Mouse (Mus musculus): ENCODE results near the gene Slc16a10. TPM values are rescaled to one million over a fixed set of nuclear protein-coding genes. Genes with fewer than 3 reads are reported as not detected.

The Slc16a10 gene
- polyA plus RNA-seq, 1 experiment from 2014 or later, result 5.0 TPM

DNA sequence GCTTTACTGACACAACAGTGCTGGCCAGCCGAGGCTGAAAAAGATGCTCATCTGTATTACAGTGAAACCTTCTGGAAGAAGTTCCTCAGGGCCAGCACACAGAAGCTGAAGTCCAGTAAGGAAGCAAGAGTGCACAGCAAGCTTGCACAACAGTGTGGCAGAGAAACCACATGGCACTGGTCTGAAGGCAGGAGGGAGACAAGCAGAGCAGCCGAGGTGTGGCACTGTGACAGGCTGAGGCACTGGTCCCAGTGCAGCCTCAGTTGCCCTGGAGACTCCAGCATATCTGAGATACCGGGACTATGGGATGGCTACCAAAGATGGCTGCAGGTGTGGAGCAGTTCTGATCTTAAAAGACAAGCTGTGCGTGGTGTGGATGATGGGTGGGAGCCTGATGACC, 44.5 kb downstream of the Slc16a10 start:
- H3K4me2 ChIP-seq (replicated peaks), result no peak overlapping the region
- ATAC-seq (ENCODE audit: low FRiP score, low read depth), result no peak
- H3K9me3 ChIP-seq, result no peaks in the 10 kb centered on the region
- 72% methylated on average over 4 of the region's 4 CpGs for WGBS
- no peak overlapping the region for H3K4me3 ChIP-seq
- no peak overlapping the region for H3K9ac ChIP-seq
- no peaks in the 10 kb centered on the region for H3K4me1 ChIP-seq
- H3K36me3 ChIP-seq, result no peaks in the 10 kb centered on the region
- no peaks in the 10 kb centered on the region for H3K27me3 ChIP-seq (replicated peaks)
- H3K27ac ChIP-seq, result no peak overlapping the region

DNA sequence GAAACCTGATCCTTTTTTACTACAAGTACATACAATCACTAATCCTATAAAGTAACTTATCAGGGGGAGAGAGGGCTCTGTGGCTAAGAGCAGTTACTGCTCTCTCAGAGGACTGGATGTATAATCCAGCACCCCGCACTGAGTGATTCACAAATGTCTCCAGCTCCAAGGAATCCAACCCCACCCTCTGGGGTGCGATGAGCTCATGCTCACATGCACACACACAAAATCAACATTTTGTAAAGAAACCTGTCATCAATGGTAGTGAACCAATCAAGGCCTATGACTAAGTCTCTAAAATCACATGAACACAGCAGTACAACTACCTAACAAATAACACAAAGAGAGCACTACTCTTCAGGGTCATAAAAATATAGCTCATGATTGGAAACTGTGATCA, 47.3 kb downstream of the Slc16a10 start:
- H3K9me3 ChIP-seq, result no peaks in the 10 kb centered on the region
- no peak overlapping the region for H3K27ac ChIP-seq
- no peak overlapping the region for H3K4me2 ChIP-seq (replicated peaks)
- H3K36me3 ChIP-seq, result no peaks in the 10 kb centered on the region
- no peak overlapping the region for H3K9ac ChIP-seq
- H3K27me3 ChIP-seq (replicated peaks), result no peaks in the 10 kb centered on the region
- no peaks in the 10 kb centered on the region for H3K4me1 ChIP-seq
- H3K4me3 ChIP-seq, result no peak overlapping the region
- ATAC-seq (ENCODE audit: low FRiP score, low read depth), result no peak
- WGBS, result 89% methylated on average over 2 of the region's 2 CpGs

DNA sequence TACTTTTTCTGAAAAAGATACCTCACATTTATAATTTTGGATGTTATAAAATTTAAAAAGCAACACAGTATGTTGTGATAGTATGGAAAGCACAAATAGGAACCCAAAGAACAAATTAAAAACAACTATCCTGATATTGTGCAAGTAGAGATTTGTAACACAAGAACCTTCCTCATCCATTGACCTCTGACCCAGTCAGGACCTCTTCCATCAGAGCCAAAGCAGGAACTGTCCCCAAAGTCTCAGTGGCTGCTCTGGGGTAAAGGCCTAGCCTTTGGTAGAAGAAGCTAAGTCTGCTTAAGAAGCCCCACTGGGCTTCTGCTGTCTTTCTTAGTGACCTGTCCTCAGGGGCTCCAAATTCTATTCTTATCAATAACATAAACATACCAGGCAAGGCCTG, 48.5 kb downstream of the Slc16a10 start:
- Histone ChIP-seq H3K36me3 (no peaks in the 10 kb centered on the region), H3K4me3 (no peak overlapping the region), H3K4me2 (replicated peaks) (no peak overlapping the region), H3K9me3 (no peaks in the 10 kb centered on the region), H3K4me1 (no peaks in the 10 kb centered on the region), H3K27me3 (replicated peaks) (no peaks in the 10 kb centered on the region), H3K27ac (no peak overlapping the region), H3K9ac (no peak overlapping the region)
- ATAC-seq (ENCODE audit: low FRiP score, low read depth), result no peak

DNA sequence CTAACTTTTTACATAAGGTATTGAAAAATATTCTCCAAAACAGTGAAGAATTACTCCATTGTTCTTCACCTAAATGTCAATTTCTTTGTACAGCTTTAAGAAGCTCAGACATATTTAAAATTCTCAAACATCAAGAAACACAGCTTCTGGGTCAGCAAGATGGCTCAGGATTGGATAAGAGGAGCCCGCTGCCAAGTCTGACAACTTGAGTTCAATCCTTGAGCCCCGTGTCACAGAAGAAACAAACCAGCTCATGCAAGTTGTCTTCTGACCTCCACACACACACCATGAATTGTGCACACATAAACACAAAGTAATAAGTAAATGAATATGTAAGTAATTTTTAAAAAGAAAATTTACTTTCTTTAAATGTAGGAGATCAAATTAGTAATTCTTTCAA, 50.6 kb downstream of the Slc16a10 start:
- no peak overlapping the region for H3K4me2 ChIP-seq (replicated peaks)
- 91% methylated on average over 2 of the region's 2 CpGs for WGBS
- no peak overlapping the region for H3K9ac ChIP-seq
- H3K27me3 ChIP-seq (replicated peaks), result no peaks in the 10 kb centered on the region
- no peaks in the 10 kb centered on the region for H3K9me3 ChIP-seq
- no peak for ATAC-seq (ENCODE audit: low FRiP score, low read depth)
- H3K4me3 ChIP-seq, result no peak overlapping the region
- H3K27ac ChIP-seq, result no peak overlapping the region
- H3K36me3 ChIP-seq, result no peaks in the 10 kb centered on the region
- no peaks in the 10 kb centered on the region for H3K4me1 ChIP-seq

DNA sequence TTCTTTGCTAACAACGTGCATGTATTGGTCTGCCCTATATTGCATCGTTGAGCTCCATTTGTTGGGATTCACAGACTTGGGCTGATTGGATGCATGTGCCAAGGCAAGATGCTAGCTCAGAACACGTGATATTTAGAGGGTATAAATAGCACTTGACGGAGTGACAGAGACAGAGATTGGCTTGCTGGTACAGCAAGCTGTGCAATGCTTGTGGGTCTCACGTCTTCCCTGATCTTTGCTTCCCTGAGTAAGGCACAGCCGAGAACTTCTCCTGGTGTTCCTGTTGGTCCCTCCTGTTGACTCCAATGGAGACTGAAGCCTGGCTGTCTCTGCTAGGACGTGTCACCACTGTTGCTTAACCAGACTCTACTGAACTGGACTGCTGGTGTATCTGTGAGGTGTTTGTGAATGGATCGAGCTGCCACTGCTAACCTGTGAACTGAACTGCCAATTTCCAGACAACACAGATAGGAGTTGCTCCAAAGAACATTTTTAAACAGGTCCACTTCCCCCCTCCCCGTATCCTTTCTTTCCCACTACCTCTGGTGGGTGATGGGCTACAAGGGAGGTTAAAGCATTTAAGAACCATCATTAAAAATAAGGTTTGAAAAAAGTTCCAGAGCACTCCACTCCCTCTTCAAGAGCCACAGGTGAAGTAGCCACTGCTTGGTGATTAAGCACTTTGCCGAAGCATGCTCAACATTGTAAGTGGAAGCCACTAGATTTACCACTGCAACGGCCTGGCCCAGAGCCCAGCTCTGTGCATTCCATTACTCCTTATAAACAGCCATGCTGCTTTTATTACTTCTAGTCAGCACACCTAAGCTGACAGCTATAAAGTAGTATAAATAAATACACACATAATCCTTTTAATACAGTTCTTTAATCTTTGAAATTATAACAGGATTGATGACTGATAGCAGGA, 51.3 kb downstream of the Slc16a10 start:
- Histone ChIP-seq H3K4me3 (no peak overlapping the region), H3K9me3 (no peaks in the 10 kb centered on the region), H3K4me2 (replicated peaks) (no peak overlapping the region), H3K27ac (no peak overlapping the region), H3K4me1 (no peaks in the 10 kb centered on the region), H3K36me3 (no peaks in the 10 kb centered on the region), H3K9ac (no peak overlapping the region), H3K27me3 (replicated peaks) (no peaks in the 10 kb centered on the region)
- WGBS, result 89% methylated on average over 11 of the region's 11 CpGs
- ATAC-seq (ENCODE audit: low FRiP score, low read depth), result no peak

DNA sequence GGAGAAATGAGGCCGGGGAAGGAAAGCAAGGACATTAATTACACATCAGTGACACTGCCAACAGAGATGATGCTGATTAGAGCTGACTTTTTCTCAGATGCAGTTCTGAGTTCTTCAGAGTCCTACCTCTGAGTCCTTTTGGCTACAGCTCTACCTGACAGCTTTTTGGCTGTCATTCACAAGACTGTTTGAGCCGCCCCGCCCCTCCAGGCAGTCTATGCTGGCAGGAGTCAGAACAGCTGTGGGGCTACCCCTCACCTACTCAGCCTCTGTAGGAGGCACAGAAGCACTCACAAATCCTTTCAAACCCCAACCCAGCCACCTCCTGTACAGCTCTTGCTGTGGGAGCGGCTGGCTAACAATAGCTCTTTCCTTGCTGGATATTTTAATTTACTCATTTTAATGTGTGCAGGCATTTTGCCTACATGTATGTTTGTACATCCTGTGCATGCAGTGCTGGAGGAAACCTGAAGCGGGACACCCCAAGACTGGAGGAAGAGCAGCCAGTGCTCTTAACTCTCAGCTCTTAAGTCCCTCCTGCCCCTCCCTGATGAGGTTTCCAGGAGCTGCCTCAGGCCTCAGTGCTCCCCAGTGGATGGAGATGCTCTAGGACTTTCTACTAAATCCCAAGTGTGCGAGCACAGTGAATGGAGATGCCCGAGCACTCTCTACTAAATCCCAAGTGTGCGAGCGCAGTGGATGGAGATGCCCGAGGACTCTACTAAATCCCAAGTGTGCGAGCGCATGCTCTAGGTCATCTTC, 57.5 kb downstream of the Slc16a10 start:
- no peaks in the 10 kb centered on the region for H3K27me3 ChIP-seq (replicated peaks)
- H3K27ac ChIP-seq, result no peak overlapping the region
- no peaks in the 10 kb centered on the region for H3K4me1 ChIP-seq
- H3K9me3 ChIP-seq, result no peaks in the 10 kb centered on the region
- ATAC-seq (ENCODE audit: low FRiP score, low read depth), result no peak
- WGBS, result 84% methylated on average over 12 of the region's 12 CpGs
- H3K4me2 ChIP-seq (replicated peaks), result no peak overlapping the region
- H3K9ac ChIP-seq, result no peak overlapping the region
- H3K36me3 ChIP-seq, result no peaks in the 10 kb centered on the region
- H3K4me3 ChIP-seq, result no peak overlapping the region

DNA sequence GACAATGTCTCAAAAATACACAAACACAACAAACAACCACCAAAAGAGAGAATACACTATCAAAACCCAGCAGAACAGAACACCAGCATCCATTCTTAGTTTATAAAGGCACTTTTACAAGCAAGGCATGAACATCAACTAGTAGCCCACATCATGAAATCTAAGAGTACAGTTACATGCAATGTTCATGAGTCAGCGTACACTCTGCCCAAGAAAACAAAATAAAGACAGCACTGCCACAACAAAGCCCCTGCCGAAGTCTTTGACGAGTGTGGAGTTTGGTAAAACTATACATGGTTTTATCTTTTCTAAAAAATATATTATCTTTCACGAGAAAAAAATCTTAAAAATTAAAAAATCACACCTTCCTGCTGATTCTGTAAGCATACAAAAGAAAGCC, 58.5 kb downstream of the Slc16a10 start:
- Histone ChIP-seq H3K4me3 (no peak overlapping the region), H3K9me3 (no peaks in the 10 kb centered on the region), H3K4me1 (no peaks in the 10 kb centered on the region), H3K36me3 (no peaks in the 10 kb centered on the region), H3K4me2 (replicated peaks) (no peak overlapping the region), H3K9ac (no peak overlapping the region), H3K27me3 (replicated peaks) (no peaks in the 10 kb centered on the region), H3K27ac (no peak overlapping the region)
- 90% methylated on average over 4 of the region's 4 CpGs for WGBS
- ATAC-seq (ENCODE audit: low FRiP score, low read depth), result no peak

DNA sequence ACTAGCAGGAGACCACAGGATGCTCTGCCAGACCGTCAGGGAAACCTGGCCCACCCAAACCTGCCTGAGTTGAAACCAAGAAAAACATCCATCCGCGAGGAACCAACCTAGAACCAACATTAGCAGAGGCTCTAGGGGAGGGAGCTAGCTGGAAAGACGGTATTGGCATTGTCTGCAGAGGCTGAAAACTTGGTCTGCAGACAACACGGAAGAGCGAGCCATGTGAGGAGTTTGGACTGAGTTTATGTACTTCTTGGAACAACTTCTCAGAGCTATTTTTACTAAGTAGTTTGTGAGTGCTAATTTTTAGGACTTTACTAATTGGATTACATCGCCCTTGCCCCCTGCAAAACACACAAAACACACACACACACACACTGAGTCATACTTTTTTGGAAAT, 59.4 kb downstream of the Slc16a10 start:
- Histone ChIP-seq H3K4me3 (no peak overlapping the region), H3K9ac (no peak overlapping the region), H3K27me3 (replicated peaks) (no peaks in the 10 kb centered on the region), H3K9me3 (no peaks in the 10 kb centered on the region), H3K27ac (no peak overlapping the region), H3K4me2 (replicated peaks) (no peak overlapping the region), H3K36me3 (no peaks in the 10 kb centered on the region), H3K4me1 (no peaks in the 10 kb centered on the region)
- 88% methylated on average over 7 of the region's 7 CpGs for WGBS
- no peak for ATAC-seq (ENCODE audit: low FRiP score, low read depth)

DNA sequence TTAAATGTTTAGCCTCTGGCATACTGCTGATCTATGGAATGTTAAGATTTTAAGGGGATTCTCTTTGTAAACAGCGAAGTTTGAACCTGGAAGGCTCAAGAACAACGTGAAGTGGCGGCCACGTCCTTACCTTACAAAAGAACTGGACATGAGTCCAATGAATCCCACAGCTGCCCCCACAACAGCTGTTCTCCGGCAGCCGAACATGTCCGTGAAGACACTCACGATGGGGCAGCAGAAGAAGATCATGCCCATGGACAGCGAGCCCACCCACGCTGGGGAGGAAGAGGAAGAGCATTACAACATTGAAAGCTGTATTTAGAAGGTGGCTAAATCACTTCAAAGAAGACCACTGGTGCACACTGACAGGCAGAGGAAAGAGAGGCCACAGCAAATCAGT, 61.5 kb downstream of the Slc16a10 start:
- WGBS, result 80% methylated on average over 10 of the region's 10 CpGs
- Histone ChIP-seq H3K27me3 (replicated peaks) (no peaks in the 10 kb centered on the region), H3K9ac (no peak overlapping the region), H3K4me3 (no peak overlapping the region), H3K4me2 (replicated peaks) (no peak overlapping the region), H3K27ac (no peak overlapping the region), H3K4me1 (no peaks in the 10 kb centered on the region), H3K9me3 (no peaks in the 10 kb centered on the region), H3K36me3 (no peaks in the 10 kb centered on the region)
- ATAC-seq (ENCODE audit: low FRiP score, low read depth), result no peak

DNA sequence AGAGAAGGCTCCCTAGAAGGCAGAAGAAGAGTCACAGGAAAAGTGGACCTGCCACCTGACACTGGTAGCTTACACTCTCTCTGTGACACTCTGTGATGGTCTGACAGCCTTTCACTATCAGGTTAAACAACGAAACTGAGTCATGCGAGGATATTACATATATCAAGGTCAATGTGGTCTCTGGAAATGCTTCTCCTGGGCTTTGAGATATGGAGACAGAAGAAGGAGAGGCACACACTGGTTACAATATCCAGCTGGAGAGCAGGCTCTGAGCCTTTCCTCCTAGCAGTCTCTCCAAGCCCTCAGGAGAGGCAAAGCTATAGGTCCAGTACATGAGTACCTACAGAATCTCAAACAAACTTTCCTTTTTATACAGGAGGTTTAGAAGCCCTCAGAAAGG, 62.8 kb downstream of the Slc16a10 start:
- Histone ChIP-seq H3K9ac (no peak overlapping the region), H3K27me3 (replicated peaks) (no peaks in the 10 kb centered on the region), H3K36me3 (no peaks in the 10 kb centered on the region), H3K4me1 (no peaks in the 10 kb centered on the region), H3K4me2 (replicated peaks) (no peak overlapping the region), H3K4me3 (no peak overlapping the region), H3K27ac (no peak overlapping the region), H3K9me3 (no peaks in the 10 kb centered on the region)
- ATAC-seq (ENCODE audit: low FRiP score, low read depth), result no peak
- 96% methylated on average over 2 of the region's 2 CpGs for WGBS

DNA sequence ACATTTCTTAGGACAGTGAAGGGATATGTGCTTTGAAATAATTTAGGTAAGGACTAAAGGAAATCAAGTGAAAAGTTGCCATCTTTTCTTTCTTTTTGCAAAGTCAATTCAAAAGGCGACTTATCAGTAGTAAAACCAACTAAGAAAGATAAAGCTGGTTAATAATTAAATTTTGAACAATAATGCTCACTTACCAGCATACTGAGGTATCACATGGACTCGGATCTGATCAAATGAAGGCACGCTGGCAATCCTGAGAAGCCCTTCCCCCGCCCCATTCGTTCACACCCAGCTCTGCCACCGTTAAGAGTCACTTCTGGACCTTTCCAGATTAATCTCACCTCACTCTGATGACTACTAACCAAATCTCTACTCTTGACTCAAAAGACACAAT, 64.1 kb downstream of the Slc16a10 start:
- ATAC-seq (ENCODE audit: low FRiP score, low read depth), result no peak
- 70% methylated on average over 6 of the region's 6 CpGs for WGBS

DNA sequence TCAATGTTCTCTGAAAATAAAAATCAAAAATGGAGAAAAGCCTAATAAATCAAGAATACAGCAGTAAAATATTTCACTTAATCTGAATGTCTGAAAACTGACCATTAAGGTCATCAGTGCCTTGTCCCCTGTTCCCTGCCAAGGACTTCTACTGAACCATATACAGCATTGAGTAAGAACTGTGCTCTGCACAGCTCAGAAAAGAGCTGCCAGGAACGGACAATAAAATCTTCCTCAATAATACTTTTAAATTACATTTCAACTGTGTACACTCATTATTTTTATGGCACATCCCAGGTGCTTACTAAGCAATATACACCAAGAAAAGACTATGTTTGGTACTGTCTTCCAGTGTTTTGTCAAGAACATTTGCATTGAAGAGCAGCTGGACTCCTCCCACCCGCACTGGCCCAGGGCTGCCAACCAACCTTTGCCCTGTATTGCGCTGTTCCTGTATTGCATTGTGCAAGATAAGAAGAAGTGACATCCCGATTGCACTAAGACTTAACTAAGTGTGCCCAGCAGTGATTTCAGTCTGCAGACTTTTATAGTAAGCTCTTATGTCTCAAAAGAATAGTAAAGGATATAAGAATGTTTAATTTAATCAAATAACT, 64.6 kb downstream of the Slc16a10 start:
- no peak for ATAC-seq (ENCODE audit: low FRiP score, low read depth)

More for the DNA sequence above, 64.1 kb downstream of the Slc16a10 start:
- H3K4me1 ChIP-seq, result no peaks in the 10 kb centered on the region
- H3K4me2 ChIP-seq (replicated peaks), result no peak overlapping the region
- no peaks in the 10 kb centered on the region for H3K9me3 ChIP-seq
- H3K4me3 ChIP-seq, result no peak overlapping the region
- no peaks in the 10 kb centered on the region for H3K27me3 ChIP-seq (replicated peaks)
- H3K27ac ChIP-seq, result no peak overlapping the region
- no peak overlapping the region for H3K9ac ChIP-seq
- H3K36me3 ChIP-seq, result no peaks in the 10 kb centered on the region

More for the DNA sequence above, 64.6 kb downstream of the Slc16a10 start:
- 87% methylated on average over 4 of the region's 4 CpGs for WGBS
- Histone ChIP-seq H3K9me3 (no peaks in the 10 kb centered on the region), H3K4me1 (no peaks in the 10 kb centered on the region), H3K4me3 (no peak overlapping the region), H3K4me2 (replicated peaks) (no peak overlapping the region), H3K27me3 (replicated peaks) (no peaks in the 10 kb centered on the region), H3K27ac (no peak overlapping the region), H3K9ac (no peak overlapping the region), H3K36me3 (no peaks in the 10 kb centered on the region)

Measured in neural tube, embryonic 12.5 days (tissue).